Mouse (Mus musculus) CD4-positive, CD25-positive, alpha-beta regulatory T cell, adult 4 months (primary cell): ENCODE measurements around the gene Uba52. TPM values are rescaled to one million over a fixed set of nuclear protein-coding genes. Genes with fewer than 3 reads are reported as not detected.
A peak's percentile ranks its signal among the peaks of the same experiment; 100 is the strongest.
"Not testable (repeated sequence)": the region's sequence is repeated elsewhere in the genome, so short reads cannot be mapped to it uniquely, and the experiment has no call there.

Experiments used
- ATAC-seq: one replicate; pipeline ENCODE4 v1.8.0; 2017
- polyA plus RNA-seq, 2 experiments: library from polyadenylated mRNA; unstranded; fragments of 100-300 nt; shearing (Covaris generic); gene quantifications; one replicate each; pipeline ENCODE4 v1.2.1; 2017

The Uba52 gene
- polyA plus RNA-seq, 2 experiments from 2014 or later: 3,148 to 3,732 TPM

DNA sequence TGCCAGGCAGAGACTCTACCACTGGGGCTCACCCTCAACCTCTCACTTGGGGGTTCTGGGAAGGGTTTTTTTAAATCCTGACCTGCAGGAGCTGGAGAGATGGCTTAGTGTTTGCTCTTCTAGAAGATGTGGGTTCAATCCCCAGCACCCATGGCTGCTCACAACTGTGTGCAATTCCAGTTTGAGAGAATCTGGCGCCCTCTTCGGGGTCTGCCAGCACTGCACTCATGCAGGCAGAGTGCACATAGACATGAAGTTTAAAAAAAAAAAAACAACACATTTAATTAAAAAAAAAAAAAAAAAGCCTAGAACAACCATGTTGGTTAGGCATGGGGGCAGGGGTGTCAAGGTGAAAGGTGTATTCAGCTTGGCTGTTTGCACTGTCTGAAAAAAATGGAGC lies 19.7 kb upstream of the Uba52 start:
- no peak for ATAC-seq

GRCm38 (mm10) chr8:70529741-70530161 lies 19.1 kb upstream of the Uba52 start:
- ATAC-seq: no peak

DNA sequence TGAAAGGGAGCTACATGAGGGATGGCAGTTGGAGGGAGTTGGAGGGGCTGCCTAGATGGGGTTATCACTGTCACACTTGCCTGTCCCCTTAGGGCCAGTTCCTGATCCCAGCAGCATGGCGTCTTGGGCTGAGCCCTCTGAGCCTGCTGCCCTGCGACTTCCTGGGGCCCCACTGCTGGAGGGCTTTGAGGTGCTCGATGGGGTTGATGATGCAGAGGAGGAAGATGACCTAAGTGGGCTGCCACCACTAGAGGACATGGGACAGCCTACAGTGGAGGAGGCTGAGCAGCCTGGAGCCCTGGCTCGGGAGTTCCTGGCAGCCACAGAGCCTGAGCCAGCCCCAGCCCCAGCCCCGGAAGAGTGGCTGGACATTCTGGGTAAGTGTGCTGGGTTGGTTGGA lies 18.7 kb upstream of the Uba52 start:
- ATAC-seq: no peak

GRCm38 (mm10) chr8:70528182-70528797 lies 17.7 kb upstream of the Uba52 start:
- ATAC-seq: no peak

- peak; percentile 89 for ATAC-seq
Measured at GRCm38 (mm10) chr8:70527512-70528181, 17.0 kb upstream of the Uba52 start, which contains the start of the genes Fkbp8 and Kxd1. TSS of gene Fkbp8 (plus strand) at chr8:70527724. TSS of gene Kxd1 (minus strand) at chr8:70527956.

- no peak for ATAC-seq
Measured at GRCm38 (mm10) chr8:70527111-70527511, 16.5 kb upstream of the Uba52 start.

DNA sequence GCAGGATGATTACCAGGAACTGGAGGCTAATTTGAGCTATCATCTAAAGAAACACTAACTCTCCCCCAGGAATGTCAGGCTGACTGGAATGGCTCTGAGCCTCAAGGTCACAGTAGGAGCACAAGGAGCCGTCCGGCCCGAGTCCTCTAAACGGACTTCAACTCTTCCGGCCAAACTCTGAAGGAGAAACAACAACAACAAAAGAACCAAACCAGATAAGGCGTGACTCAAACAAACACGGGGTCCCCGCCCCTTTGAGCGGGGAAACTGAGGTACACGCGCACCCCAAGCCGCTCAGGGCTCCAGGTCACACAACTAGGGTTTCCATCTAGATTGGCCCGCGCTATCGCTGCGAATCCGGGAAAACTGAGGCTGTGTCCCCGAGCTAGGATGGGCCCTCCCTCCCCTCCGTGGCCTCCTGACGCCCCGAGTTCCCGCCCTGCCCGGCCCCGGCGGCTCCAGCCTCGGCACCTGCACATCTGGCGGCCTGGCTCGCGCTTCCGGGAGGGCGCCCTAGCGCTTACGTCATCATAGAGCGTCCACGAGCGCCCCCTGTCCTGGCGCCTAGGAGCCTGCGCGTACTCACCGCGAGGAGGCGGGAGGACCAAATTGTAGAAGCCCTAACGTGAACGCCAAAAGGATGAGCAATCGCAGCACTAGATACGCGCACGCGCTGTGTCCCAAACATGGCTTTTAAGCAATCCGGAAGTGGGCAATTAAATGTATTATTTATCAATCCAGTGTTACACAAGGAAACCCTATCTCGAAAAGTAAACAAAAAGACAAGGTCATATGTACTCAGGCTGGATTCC lies 12.2 kb upstream of the Uba52 start:
- peak; percentile 88 for ATAC-seq

DNA sequence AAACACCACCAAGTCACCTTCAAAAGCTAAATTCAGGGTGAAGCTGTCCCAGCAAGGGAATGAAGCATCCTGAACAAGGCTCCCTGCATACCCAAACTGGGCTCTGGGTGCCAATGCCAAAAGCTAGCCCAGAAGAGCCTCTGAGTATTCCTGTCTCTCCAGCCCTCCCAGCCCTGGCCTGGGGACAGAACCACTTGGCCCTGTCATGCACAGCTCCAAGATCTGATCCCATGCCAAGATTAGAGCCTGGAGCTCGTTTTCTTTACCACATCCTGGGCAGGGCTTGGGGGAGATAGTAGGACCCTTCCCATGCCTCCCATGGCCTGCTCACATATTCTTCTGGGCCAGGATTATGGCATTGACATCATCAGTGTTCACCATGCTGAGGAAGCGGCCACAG lies 9.0 kb upstream of the Uba52 start:
- ATAC-seq: no peak

GRCm38 (mm10) chr8:70519043-70519442 lies 8.4 kb upstream of the Uba52 start:
- ATAC-seq: no peak

- ATAC-seq: no peak
Measured at GRCm38 (mm10) chr8:70517940-70518643, 7.5 kb upstream of the Uba52 start.

- ATAC-seq: no peak
Measured at GRCm38 (mm10) chr8:70513441-70513840, 2.8 kb upstream of the Uba52 start.

GRCm38 (mm10) chr8:70512253-70512903 lies 1.8 kb upstream of the Uba52 start:
- ATAC-seq: no peak

DNA sequence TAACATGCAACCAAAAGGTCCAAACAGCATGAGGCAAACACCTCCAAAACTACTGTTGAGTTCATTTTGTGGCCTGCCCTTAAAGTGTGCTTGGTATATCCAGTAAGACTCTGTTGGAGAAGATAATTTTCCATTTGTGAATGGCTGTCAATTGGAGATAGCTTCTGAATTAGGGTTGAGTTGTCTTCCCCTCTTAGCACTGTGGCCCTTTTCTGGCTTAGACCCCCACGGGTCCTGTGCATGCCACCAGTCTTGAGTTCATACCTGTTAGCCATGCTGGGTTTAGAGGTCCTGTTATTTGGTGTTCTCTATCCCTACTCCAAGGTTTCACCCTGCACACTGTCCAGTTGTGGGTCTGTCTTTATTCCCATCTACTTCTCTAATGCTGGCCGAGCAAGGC lies 1.2 kb upstream of the Uba52 start:
- ATAC-seq: no peak

DNA sequence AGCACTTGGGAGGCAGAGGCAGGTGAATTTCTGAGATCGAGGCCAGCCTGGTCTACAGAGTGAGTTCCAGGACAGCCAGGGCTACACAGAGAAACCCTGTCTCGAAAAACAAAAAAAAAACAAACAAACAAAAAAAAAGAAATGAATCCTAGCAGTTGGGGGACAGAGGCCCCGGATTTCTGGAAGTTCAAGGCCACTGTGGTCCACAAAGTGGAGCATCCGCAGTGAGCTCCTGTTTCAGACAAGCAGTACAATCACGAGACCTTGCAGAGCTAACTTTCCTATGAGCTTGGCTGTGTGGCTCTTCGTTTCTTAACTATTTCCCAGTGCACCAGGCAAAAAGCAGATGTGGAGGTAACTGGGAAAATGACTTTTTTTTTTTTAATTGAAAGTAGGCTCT lies 573 bp upstream of the Uba52 start:
- ATAC-seq: not testable (repeated sequence)

GRCm38 (mm10) chr8:70509281-70509952 lies 1.2 kb downstream of the Uba52 start:
- no peak for ATAC-seq

DNA sequence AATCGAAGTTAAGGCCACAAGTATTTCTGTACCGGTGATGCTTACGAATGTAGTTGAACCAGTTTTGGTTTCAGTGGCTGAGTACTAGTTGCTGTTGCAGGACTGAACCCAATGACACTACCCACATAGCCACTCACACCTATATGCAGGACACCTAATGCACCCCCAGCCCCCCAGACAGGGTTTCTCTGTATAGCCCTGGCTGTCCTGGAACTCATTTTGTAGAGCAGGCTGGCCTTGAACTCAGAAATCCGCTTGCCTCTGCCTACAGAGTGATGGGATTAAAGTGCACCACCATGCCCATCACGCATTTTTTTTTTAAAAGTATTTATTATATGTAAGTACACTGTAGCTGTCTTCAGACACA lies 3.6 kb downstream of the Uba52 start:
- no peak for ATAC-seq

DNA sequence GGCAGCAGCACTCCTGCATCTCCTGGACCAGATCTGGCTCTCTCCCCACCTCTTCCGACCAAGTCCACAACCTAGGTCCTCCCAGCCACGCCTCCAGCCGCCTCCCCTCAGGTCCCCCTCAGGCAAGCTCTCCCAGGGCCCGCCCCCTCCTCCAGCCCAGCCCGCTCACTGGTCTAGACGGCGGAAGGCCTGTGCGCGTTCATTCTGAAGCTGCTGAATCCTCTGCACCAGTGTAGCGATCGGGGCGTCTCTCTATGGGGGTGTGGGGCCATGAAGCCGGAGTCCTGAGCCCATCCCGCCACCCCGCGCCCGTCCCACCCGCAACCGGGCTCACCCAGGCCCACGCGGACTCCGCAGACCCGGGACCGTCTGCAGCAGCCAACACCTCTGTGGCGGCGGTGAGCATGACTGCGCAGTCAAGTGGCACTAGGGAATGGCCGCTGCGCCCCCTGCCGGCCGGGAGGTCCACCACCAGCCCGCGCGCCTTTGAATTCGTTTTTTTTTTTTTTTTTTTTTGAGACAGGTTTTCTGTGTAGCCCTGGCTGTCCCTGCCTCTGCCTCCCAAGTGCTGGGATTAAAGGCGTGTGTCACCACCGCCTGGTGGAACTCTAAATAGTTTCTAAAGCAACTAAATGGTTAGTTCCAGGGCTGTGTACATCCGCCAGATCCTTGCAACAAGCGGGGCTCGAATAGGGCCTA lies 4.1 kb downstream of the Uba52 start, which contains the start of gene Rex1bd:
Rex1bd (minus strand) TSS at position 425 of the 699 bp plus-strand sequence.
- ATAC-seq: peak; percentile 52

DNA sequence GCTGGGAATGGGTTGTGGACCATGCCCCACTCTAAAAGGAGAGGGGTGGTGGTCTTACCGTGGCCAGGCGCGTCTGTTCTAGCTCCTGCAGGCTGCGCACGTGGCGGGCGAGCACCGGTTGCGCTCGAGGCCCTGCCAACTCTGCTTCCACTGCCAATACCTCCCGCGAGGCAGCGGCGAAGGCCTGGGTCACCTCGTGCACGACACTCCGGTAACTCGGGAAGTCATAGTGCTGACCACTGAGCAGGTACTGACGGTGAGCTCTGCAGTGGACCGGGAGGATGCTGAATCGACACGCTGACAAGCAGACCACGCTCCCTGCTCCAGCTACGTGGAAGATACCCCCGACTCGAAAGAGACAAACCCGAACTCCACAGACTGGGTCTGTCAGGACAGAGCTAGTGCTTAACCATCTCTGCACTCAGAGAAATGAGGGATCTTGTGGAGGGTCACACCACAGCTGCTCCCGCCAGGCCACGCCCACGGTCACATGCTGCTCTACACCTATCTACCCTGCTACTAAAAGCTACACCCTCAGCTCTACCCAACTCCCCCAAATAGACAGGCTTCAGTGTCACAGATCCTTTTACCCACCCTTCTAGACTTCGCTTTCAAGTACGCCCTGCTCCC lies 4.8 kb downstream of the Uba52 start:
- no peak for ATAC-seq

DNA sequence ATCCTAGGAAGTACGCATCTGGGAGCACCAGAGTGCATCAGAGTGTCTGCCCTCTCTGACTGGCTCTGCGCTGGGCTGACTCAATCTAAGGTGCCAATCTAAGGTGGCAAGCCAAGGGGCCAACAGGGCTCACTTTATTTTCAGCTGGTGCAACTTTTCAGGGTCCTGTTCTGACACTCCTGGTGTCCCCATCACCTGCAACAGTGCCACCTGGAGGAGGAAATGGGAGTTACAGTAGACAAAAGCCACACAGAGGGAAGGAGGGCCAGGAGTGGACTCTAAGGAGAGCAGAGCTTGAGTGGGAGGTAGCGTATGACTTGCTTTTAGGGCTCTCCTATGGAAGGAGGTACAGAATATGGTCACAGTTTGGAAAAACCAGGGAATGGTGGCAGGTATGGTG lies 5.8 kb downstream of the Uba52 start:
- ATAC-seq: no peak

GRCm38 (mm10) chr8:70504291-70504716 lies 6.3 kb downstream of the Uba52 start:
- no peak for ATAC-seq
